Mouse (Mus musculus): ENCODE results near the gene Gm10134. TPM values are rescaled to one million over a fixed set of nuclear protein-coding genes. Genes with fewer than 3 reads are reported as not detected.

The Gm10134 gene
- total RNA-seq, 2 experiments from 2014 or later = 1.0 to 1.8 TPM

- no peak for DNase-seq (ENCODE audit: low spot score in 2 of 2)
Measured at GRCm38 (mm10) chr2:28530311-28530710, 24.4 kb downstream of the Gm10134 start.

- peak; percentile 86 to 94 for DNase-seq (ENCODE audit: low spot score in 2 of 2)
Measured at GRCm38 (mm10) chr2:28532938-28533771, 27.3 kb downstream of the Gm10134 start.

GRCm38 (mm10) chr2:28533901-28534435 is 28.1 kb downstream of the Gm10134 start:
- DNase-seq (ENCODE audit: low spot score in 2 of 2) = no peak

GRCm38 (mm10) chr2:28534436-28535262 is 28.8 kb downstream of the Gm10134 start:
- no peak for DNase-seq (ENCODE audit: low spot score in 2 of 2)

GRCm38 (mm10) chr2:28535263-28535540 is 29.3 kb downstream of the Gm10134 start:
- no peak for DNase-seq (ENCODE audit: low spot score in 2 of 2)

GRCm38 (mm10) chr2:28535650-28536049 is 29.8 kb downstream of the Gm10134 start:
- peak; percentile 63 to 78 for DNase-seq (ENCODE audit: low spot score in 2 of 2)

- DNase-seq (ENCODE audit: low spot score in 2 of 2) = peak in 1 of 2 experiments; percentile 63
Measured at GRCm38 (mm10) chr2:28536166-28536565, 30.3 kb downstream of the Gm10134 start.

GRCm38 (mm10) chr2:28536766-28537633 is 31.1 kb downstream of the Gm10134 start:
- no peak for DNase-seq (ENCODE audit: low spot score in 2 of 2)

- no peak for DNase-seq (ENCODE audit: low spot score in 2 of 2)
Measured at GRCm38 (mm10) chr2:28537634-28537920, 31.7 kb downstream of the Gm10134 start.

- DNase-seq (ENCODE audit: low spot score in 2 of 2) = no peak
Measured at GRCm38 (mm10) chr2:28537995-28538816, 32.3 kb downstream of the Gm10134 start.

GRCm38 (mm10) chr2:28538817-28539128 is 32.9 kb downstream of the Gm10134 start:
- no peak for DNase-seq (ENCODE audit: low spot score in 2 of 2)

- DNase-seq (ENCODE audit: low spot score in 2 of 2) = peak; percentile 73 to 86
Measured at GRCm38 (mm10) chr2:28539206-28539605, 33.3 kb downstream of the Gm10134 start.

GRCm38 (mm10) chr2:28539949-28540348 is 34.1 kb downstream of the Gm10134 start:
- no peak for DNase-seq (ENCODE audit: low spot score in 2 of 2)

GRCm38 (mm10) chr2:28540587-28541227 is 34.8 kb downstream of the Gm10134 start:
- DNase-seq (ENCODE audit: low spot score in 2 of 2) = no peak

GRCm38 (mm10) chr2:28543894-28544293 is 38.0 kb downstream of the Gm10134 start:
- DNase-seq (ENCODE audit: low spot score in 2 of 2) = peak in 1 of 2 experiments; percentile 69

- DNase-seq (ENCODE audit: low spot score in 2 of 2) = no peak
Measured at GRCm38 (mm10) chr2:28545976-28546375, 40.1 kb downstream of the Gm10134 start.

GRCm38 (mm10) chr2:28546560-28546959 is 40.7 kb downstream of the Gm10134 start:
- DNase-seq (ENCODE audit: low spot score in 2 of 2) = no peak

GRCm38 (mm10) chr2:28547237-28548172 is 41.6 kb downstream of the Gm10134 start:
- DNase-seq (ENCODE audit: low spot score in 2 of 2) = peak; percentile 58 to 87

- no peak for DNase-seq (ENCODE audit: low spot score in 2 of 2)
Measured at GRCm38 (mm10) chr2:28549157-28549556, 43.3 kb downstream of the Gm10134 start.

Measured in layer of hippocampus, adult 18-20 months (tissue).